Mouse (Mus musculus) CD8-positive naive resting alpha-beta T cell, adult 2 months (primary cell): ENCODE results near the gene Exoc4.

Source experiments
- DNase-seq, 2 experiments: peaks; one replicate each; pipeline ENCODE4 v3.0.0; 2022; ENCODE audit warnings: low read depth in 2 of 2, low spot score in 2 of 2

The Exoc4 gene

GRCm38 (mm10) chr6:33618590-33618989, 369.7 kb downstream of the Exoc4 start:
- no peak for DNase-seq

- DNase-seq: no peak
Measured at GRCm38 (mm10) chr6:33620701-33621100, 371.8 kb downstream of the Exoc4 start.

- no peak for DNase-seq
Measured at GRCm38 (mm10) chr6:33625931-33626330, 377.0 kb downstream of the Exoc4 start.

GRCm38 (mm10) chr6:33631133-33631532, 382.2 kb downstream of the Exoc4 start:
- no peak for DNase-seq

- no peak for DNase-seq
Measured at GRCm38 (mm10) chr6:33637192-33637591, 388.3 kb downstream of the Exoc4 start.

- no peak for DNase-seq
Measured at GRCm38 (mm10) chr6:33681778-33682640, 433.1 kb downstream of the Exoc4 start.

- DNase-seq: no peak
Measured at GRCm38 (mm10) chr6:33683533-33683932, 434.6 kb downstream of the Exoc4 start.

GRCm38 (mm10) chr6:33685321-33685720, 436.4 kb downstream of the Exoc4 start:
- no peak for DNase-seq

- no peak for DNase-seq
Measured at GRCm38 (mm10) chr6:33690601-33691000, 441.7 kb downstream of the Exoc4 start.

GRCm38 (mm10) chr6:33696976-33697375, 448.1 kb downstream of the Exoc4 start:
- DNase-seq: no peak

- DNase-seq: no peak
Measured at GRCm38 (mm10) chr6:33708907-33709306, 460.0 kb downstream of the Exoc4 start.

- no peak for DNase-seq
Measured at GRCm38 (mm10) chr6:33709340-33709739, 460.5 kb downstream of the Exoc4 start.

- DNase-seq: no peak
Measured at GRCm38 (mm10) chr6:33711742-33712141, 462.9 kb downstream of the Exoc4 start.

- no peak for DNase-seq
Measured at GRCm38 (mm10) chr6:33712540-33713118, 463.7 kb downstream of the Exoc4 start.

GRCm38 (mm10) chr6:33716254-33716965, 467.5 kb downstream of the Exoc4 start:
- no peak for DNase-seq

- no peak for DNase-seq
Measured at GRCm38 (mm10) chr6:33721166-33721565, 472.3 kb downstream of the Exoc4 start.

- no peak for DNase-seq
Measured at GRCm38 (mm10) chr6:33722811-33723210, 473.9 kb downstream of the Exoc4 start.

- no peak for DNase-seq
Measured at GRCm38 (mm10) chr6:33724596-33724995, 475.7 kb downstream of the Exoc4 start.

- DNase-seq: no peak
Measured at GRCm38 (mm10) chr6:33727271-33727670, 478.4 kb downstream of the Exoc4 start.

- no peak for DNase-seq
Measured at GRCm38 (mm10) chr6:33732214-33732613, 483.3 kb downstream of the Exoc4 start.

GRCm38 (mm10) chr6:33733602-33734001, 484.7 kb downstream of the Exoc4 start:
- DNase-seq: no peak

GRCm38 (mm10) chr6:33734032-33734431, 485.1 kb downstream of the Exoc4 start:
- DNase-seq: no peak
